Mouse (Mus musculus): ENCODE measurements around the gene Sesn1.

Sesn1 gene

DNA sequence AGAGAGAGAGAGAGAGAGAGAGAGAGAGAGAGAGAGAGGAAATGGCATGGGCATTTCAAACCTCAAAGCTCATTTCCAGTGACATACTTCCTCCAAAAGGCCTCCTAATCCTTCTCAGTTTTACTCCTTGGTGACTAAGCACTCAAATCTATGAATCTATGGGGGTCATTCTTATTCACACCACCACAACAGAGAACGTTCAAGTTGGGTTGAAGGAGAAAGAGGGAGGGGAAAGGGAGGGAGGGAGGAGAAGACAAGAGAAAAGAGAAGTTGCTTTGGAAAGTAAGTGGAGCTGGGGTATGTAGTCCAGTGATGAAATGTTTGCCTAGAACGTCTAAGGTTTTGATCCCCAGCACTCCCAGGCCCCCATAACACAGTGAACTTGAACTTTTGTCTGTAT, 60.4 kb downstream of the Sesn1 start:
- DNase-seq (ENCODE audit: low spot score in 2 of 2) = no peak

GRCm38 (mm10) chr10:41871564-41871963, 61.8 kb downstream of the Sesn1 start:
- DNase-seq (ENCODE audit: low spot score in 2 of 2) = no peak

DNA sequence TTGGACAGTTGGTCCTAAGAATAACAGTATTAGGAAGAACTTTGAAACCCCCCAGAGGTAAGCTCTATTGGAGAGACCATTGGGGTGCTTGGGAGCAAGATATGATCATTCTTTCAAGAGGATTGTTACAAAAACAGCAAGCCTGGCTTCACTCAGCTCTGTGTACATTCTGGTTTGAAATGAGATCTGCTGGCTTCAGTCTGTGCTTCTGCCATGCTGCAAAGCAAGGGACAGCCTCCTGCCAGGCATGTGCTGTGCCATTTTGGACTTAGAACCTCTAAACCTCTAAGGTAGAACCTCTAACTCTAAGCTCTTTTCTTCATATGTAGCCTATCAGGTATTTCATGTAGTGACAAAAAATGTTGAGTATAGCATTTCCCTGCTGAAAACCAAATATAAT, 65.9 kb downstream of the Sesn1 start:
- DNase-seq (ENCODE audit: low spot score in 2 of 2) = no peak

- no peak for DNase-seq (ENCODE audit: low spot score in 2 of 2)
Measured at GRCm38 (mm10) chr10:41878344-41878743, 68.6 kb downstream of the Sesn1 start.

GRCm38 (mm10) chr10:41879675-41880074, 69.9 kb downstream of the Sesn1 start:
- DNase-seq (ENCODE audit: low spot score in 2 of 2) = no peak

GRCm38 (mm10) chr10:41880206-41880605, 70.5 kb downstream of the Sesn1 start:
- no peak for DNase-seq (ENCODE audit: low spot score in 2 of 2)

- DNase-seq (ENCODE audit: low spot score in 2 of 2) = no peak
Measured at GRCm38 (mm10) chr10:41880777-41881176, 71.0 kb downstream of the Sesn1 start.

DNA sequence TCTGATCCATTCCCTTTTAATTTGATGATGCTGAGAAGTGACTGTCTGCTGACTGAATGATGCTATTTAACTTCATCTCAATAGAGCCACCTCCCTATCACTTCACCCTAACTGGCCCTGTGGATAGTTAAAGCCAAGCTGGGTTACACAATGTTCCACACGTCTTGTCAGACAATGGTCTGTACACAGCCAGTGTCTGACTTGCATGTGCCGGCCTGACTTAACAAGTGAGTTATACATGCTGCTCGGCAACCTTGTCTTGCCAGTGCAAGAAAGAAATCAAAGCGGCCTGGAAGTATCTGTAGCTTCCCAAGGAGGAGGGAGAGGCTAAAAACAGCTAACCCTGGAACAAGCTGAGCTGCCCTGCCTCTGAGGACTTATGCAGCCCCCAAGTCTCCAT, 71.7 kb downstream of the Sesn1 start:
- DNase-seq (ENCODE audit: low spot score in 2 of 2) = no peak

DNA sequence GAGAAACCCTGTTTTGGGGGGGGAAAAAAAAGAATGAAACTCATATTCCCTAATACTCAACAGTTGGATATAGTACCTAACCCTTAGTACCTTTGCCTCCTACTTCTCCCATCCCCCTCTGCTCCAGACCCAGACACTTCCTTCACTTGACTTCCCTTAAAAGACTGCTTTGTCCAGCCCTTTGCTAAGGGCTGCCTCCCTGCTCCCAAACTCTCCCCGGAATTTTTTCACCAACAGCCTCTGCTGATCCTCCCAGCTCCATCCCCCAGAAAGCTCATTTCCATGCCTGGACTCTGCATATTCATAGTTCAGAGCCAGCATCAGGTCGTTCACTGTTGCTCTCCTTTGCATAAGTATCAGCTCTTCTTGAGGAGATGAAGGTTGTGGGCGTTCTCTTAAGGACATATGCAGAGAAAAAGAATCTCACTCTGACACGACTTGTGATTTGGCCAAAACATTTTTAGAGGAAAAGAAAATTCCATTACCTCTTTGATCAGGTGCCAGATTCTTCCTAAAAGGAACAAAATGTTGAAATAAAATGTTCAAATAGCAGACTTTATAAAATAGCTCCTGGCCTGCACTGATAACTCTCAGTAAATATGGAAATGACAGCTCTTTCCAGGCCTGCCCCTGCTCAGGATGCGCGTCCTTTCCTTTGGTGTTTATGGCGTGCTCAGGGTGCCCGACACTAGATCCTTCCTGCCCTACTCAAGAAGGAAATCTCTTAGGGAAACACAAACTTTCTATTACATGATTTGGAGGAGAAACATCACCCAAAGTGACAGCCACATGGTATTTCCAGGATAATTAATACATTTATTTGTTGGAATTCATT, 74.2 kb downstream of the Sesn1 start:
- DNase-seq (ENCODE audit: low spot score in 2 of 2) = no peak

- peak; percentile 81 to 86 for DNase-seq (ENCODE audit: low spot score in 2 of 2)
Measured at GRCm38 (mm10) chr10:41887080-41887821, 77.5 kb downstream of the Sesn1 start.

GRCm38 (mm10) chr10:41888365-41888941, 78.7 kb downstream of the Sesn1 start:
- DNase-seq (ENCODE audit: low spot score in 2 of 2) = no peak

- DNase-seq (ENCODE audit: low spot score in 2 of 2) = no peak
Measured at GRCm38 (mm10) chr10:41889566-41889965, 79.8 kb downstream of the Sesn1 start.

GRCm38 (mm10) chr10:41890537-41890936, 80.8 kb downstream of the Sesn1 start:
- no peak for DNase-seq (ENCODE audit: low spot score in 2 of 2)

DNA sequence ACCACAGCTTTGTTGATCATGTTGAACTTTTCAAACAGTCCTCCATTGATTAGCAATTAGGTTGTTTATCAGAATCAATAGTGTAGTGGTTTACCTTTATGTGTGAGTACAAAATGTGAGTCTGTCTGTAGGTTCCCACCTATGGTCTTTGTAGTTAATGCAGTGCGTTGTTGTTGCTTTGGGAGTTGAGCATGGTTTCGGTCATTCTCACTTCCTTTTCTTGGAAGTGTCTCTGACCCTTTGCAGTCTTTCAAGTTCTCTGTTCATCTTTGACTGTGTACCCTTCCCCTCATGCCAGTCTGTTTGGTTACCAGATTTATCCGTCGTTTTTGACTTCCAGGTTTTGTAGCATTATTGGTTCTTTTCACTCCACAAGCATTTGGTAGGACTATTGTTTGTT, 81.6 kb downstream of the Sesn1 start:
- DNase-seq (ENCODE audit: low spot score in 2 of 2) = no peak

- DNase-seq (ENCODE audit: low spot score in 2 of 2) = no peak
Measured at GRCm38 (mm10) chr10:41893433-41894411, 84.0 kb downstream of the Sesn1 start.

DNA sequence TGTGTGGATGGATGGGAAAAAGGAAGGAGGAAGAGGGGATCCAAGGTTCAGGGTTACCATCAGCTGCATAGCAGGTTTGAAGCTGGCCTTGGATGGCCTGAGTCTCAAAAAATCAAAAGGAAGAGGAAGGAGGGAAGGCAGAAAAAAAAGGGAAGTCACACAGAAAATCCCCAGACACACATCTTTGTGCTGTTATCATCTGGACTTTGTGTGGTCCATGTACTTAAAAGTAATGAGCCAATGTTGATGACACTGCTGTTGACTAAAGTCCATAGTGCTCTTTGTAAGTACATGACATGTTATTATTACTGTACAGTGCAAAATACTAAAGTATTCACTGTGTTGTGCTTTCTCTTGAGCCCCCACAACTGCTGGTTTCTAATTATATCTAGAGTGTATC, 86.7 kb downstream of the Sesn1 start:
- DNase-seq (ENCODE audit: low spot score in 2 of 2) = no peak

- DNase-seq (ENCODE audit: low spot score in 2 of 2) = no peak
Measured at GRCm38 (mm10) chr10:41896865-41897264, 87.1 kb downstream of the Sesn1 start.

DNA sequence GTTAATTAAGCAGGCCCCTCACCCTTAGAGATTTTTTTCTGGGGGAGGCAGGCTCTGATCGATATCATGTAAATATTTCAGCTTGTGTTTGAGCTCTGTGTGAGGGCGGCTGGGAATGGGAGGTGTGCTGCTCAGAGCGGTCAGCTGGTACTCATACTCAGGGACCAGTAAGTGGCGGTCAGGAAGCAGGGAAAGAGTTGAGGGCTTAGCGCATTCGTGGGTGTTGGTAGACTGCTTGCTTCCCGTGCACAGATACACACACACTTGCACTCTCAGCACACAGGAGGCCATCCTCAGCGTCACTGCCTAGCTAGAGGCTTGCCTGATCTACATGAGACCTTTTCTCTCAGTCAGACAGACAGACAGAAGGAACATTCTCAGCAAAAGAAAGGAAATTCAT, 91.7 kb downstream of the Sesn1 start:
- no peak for DNase-seq (ENCODE audit: low spot score in 2 of 2)

GRCm38 (mm10) chr10:41901864-41902263, 92.1 kb downstream of the Sesn1 start:
- DNase-seq (ENCODE audit: low spot score in 2 of 2) = no peak

- DNase-seq (ENCODE audit: low spot score in 2 of 2) = no peak
Measured at GRCm38 (mm10) chr10:41907473-41907872, 97.7 kb downstream of the Sesn1 start.

DNA sequence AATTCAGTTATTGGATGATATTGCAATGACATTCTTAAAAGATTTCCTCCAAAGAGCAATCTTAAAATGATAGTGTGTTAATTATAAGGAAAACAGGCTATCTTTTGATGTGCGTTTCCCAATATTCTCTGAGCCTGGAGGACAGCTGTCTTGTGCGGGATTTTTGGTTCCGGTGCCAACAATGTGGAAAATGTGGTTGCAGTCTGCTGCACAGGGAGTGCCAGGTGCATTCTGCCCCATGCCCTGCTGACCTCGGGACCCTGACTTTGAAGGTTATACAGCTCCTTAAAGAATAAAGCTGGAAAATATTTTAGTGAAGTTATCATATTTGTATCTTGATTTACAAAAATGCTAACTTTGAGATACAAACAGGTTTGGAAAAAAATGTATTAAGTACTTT, 98.2 kb downstream of the Sesn1 start:
- no peak for DNase-seq (ENCODE audit: low spot score in 2 of 2)

GRCm38 (mm10) chr10:41908899-41909298, 99.2 kb downstream of the Sesn1 start:
- DNase-seq (ENCODE audit: low spot score in 2 of 2) = no peak

Measured in frontal cortex, postnatal 25 days (tissue).